Mouse (Mus musculus): ENCODE data around the gene Gm21913. TPM values are rescaled to one million over a fixed set of nuclear protein-coding genes. Genes with fewer than 3 reads are reported as not detected.
"Not testable (repeated sequence)": the region's sequence is repeated elsewhere in the genome, so short reads cannot be mapped to it uniquely, and the experiment has no call there.

Gm21913 gene
- total RNA-seq (2021) (not detected), polyA plus RNA-seq (2012; rRNA removed) (not detected in 2 replicates)
- long read RNA-seq: 0 reads

- DNase-seq: not testable (repeated sequence)
These were observed at the start of gene Gm21913 for GRCm38 (mm10) chrY:74623596-74623995. Gm21913 (plus strand) TSS chrY:74623896.

Other genes with a start within 250 kb of the Gm21913 start
- not detected for gene Gm29110, start 153.4 kb upstream of the Gm21913 start, total RNA-seq (2021)
- not detected in 2 replicates for gene Gm29110, start 153.4 kb upstream of the Gm21913 start, polyA plus RNA-seq (2012; rRNA removed)